Mouse (Mus musculus) lung, postnatal 0 days (tissue): ENCODE results near the gene Fan1.

Experiments used
- CTCF ChIP-seq: IDR thresholded peaks from 2 replicates; pipeline ENCODE4 v1.5.1; 2016; ENCODE audit warnings: antibody characterized with exemption, mild to moderate bottlenecking
- EP300 ChIP-seq: IDR thresholded peaks from 2 replicates; pipeline ENCODE4 v1.6.1; 2016; ENCODE audit warnings: antibody characterized with exemption, mild to moderate bottlenecking, control low read depth

DNA sequence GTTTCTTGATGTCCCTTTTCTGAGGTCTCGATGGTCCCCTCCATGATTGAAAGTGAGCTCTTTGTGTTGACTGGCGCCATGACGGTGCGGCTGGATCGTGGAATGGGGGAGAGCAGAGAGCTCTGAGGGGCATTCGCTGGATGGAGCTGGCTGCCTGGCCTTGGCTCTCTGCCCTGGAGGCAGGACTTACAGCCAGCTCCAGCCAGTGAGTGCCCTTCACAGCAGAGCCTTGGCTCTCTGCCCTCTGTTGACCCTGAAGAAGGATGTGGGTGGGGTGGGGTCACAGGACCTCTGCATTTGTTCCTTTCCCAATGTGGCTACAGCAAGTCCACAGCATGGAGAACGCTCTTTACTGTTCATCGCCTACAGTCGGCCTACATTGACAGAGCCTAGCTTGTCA, 16.5 kb downstream of the Fan1 start:
- TF ChIP-seq CTCF (no peak), EP300 (0 out of 2 replicates have a peak, but pooled peaks have one; percentile 9)
